Mouse (Mus musculus): ENCODE results near the gene Lrp11. TPM values are rescaled to one million over a fixed set of nuclear protein-coding genes. Genes with fewer than 3 reads are reported as not detected.
"Not testable (repeated sequence)": the region's sequence is repeated elsewhere in the genome, so short reads cannot be mapped to it uniquely, and the experiment has no call there.

Gene Lrp11
- polyA plus RNA-seq, 1 experiment from 2014 or later: 5.2 TPM

DNA sequence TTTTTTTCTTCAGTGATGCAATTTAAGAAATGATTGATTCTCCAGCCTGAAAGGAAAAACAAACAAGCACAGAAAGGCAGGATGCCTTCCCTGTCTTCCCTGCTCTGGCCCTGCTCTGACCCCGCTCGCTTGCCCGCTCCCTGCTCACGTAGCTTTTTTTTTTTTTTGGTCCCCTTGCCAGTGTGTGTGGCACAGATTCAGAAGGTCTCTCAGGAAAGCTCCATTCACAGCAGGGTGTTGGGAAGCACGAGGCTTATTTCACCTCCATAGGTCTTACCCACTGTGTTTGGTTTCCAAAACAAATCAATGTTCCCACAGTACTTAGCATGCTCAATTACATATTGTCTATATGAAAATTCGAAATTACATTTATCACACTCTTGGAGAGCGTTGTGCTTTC, 5.2 kb downstream of the Lrp11 start:
- H3K27ac ChIP-seq (ENCODE audit: low read length): no peak overlapping the region
- H3K4me1 ChIP-seq (ENCODE audit: control insufficient read depth, insufficient read depth, low read length): peaks cover 4% of the 10 kb centered on the region; the same call in 1 of the 2 replicates
- no peak for ATAC-seq (ENCODE audit: insufficient number of reproducible peaks, insufficient read depth, low FRiP score, low read depth)
- 20% methylated on average over 7 of the region's 7 CpGs for WGBS
- no peak overlapping the region for H3K4me3 ChIP-seq (ENCODE audit: low read depth, low read length)
- no peaks in the 10 kb centered on the region for H3K36me3 ChIP-seq (ENCODE audit: control insufficient read depth, insufficient read depth, low read length)
- H3K9ac ChIP-seq (replicated peaks; ENCODE audit: low read depth, low read length): no peak overlapping the region
- H3K27me3 ChIP-seq (ENCODE audit: control insufficient read depth, insufficient read depth, low read length): 0 out of 2 replicates have a peak, but pooled peaks cover 4% of the 10 kb centered on the region
- no peak overlapping the region for H3K4me2 ChIP-seq (replicated peaks; ENCODE audit: low read depth, low read length)
- H3K9me3 ChIP-seq (ENCODE audit: control insufficient read depth, low read depth, low read length): no peaks in the 10 kb centered on the region

DNA sequence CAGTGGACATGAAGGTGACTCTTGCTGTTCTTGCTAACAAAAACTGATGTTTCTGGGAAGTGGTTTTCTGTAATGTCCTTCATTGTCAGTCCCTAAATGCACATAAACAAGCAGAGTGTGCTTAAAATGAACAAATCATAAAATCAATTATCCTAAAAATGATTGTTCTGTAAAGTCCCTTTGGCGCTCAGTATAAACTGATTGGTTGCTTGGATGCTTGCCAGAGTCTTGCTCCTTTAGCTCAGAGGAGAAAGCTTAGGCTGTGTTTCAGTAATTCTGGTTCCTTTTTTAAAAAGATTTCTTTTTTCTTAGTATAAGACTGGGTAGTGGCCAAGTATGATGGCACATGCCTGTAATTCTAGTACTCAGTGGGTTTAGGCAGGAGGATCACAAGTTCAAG, 6.7 kb downstream of the Lrp11 start:
- WGBS: 43% methylated on average over 1 of the region's 1 CpGs
- H3K4me3 ChIP-seq (ENCODE audit: low read depth, low read length): no peak overlapping the region
- H3K36me3 ChIP-seq (ENCODE audit: control insufficient read depth, insufficient read depth, low read length): no peaks in the 10 kb centered on the region
- H3K27ac ChIP-seq (ENCODE audit: low read length): no peak overlapping the region
- H3K4me2 ChIP-seq (replicated peaks; ENCODE audit: low read depth, low read length): no peak overlapping the region
- H3K4me1 ChIP-seq (ENCODE audit: control insufficient read depth, insufficient read depth, low read length): no peaks in the 10 kb centered on the region
- H3K9ac ChIP-seq (replicated peaks; ENCODE audit: low read depth, low read length): no peak overlapping the region
- 0 out of 2 replicates have a peak, but pooled peaks cover 4% of the 10 kb centered on the region for H3K27me3 ChIP-seq (ENCODE audit: control insufficient read depth, insufficient read depth, low read length)
- H3K9me3 ChIP-seq (ENCODE audit: control insufficient read depth, low read depth, low read length): no peaks in the 10 kb centered on the region
- ATAC-seq (ENCODE audit: insufficient number of reproducible peaks, insufficient read depth, low FRiP score, low read depth): no peak

DNA sequence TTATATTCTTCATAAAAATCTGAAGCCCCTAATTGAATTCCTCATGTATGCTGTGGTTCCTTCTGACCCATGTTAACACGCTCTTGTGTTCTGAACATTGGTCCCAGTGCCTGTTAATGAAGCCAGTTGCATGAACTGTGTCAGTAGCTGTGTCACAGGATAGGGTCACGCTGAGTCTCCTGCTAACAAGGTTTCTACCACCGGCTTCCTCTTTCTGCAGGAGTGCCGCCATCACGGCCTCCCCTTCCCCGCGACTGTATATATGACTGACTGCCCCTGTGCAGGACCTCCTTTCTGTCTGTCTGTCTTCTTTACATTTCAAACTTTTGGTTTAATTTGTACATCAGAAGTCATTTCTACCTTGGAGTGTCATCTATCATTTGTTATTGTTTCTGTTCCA, 8.6 kb downstream of the Lrp11 start:
- ATAC-seq (ENCODE audit: insufficient number of reproducible peaks, insufficient read depth, low FRiP score, low read depth): no peak
- WGBS: 86% methylated on average over 7 of the region's 7 CpGs
- Histone ChIP-seq H3K4me1 (ENCODE audit: control insufficient read depth, insufficient read depth, low read length) (no peaks in the 10 kb centered on the region), H3K27ac (ENCODE audit: low read length) (no peak overlapping the region), H3K27me3 (ENCODE audit: control insufficient read depth, insufficient read depth, low read length) (no peaks in the 10 kb centered on the region), H3K4me2 (replicated peaks; ENCODE audit: low read depth, low read length) (no peak overlapping the region), H3K4me3 (ENCODE audit: low read depth, low read length) (no peak overlapping the region), H3K9me3 (ENCODE audit: control insufficient read depth, low read depth, low read length) (no peaks in the 10 kb centered on the region), H3K36me3 (ENCODE audit: control insufficient read depth, insufficient read depth, low read length) (no peaks in the 10 kb centered on the region), H3K9ac (replicated peaks; ENCODE audit: low read depth, low read length) (no peak overlapping the region)

DNA sequence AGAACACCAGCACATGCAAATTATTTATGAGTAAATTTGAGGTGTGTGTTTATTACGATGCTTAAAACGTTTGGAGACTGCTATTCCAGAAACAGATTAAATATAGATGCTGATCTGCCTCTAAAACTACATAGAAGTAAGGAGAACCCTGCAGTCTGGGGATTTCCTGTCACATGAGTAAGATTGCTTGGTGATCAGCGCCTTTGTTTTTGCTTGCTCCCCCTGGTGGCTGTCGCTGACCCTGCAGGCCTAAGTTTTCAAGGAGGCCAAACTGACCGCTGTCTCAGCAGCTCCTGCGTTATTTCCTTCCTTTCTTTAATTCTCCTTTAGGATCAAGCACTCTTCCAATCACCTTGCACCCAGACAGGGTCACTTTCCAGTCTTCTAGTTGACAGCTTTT, 11.0 kb downstream of the Lrp11 start:
- no peak overlapping the region for H3K9ac ChIP-seq (replicated peaks; ENCODE audit: low read depth, low read length)
- no peak overlapping the region for H3K4me3 ChIP-seq (ENCODE audit: low read depth, low read length)
- no peak for ATAC-seq (ENCODE audit: insufficient number of reproducible peaks, insufficient read depth, low FRiP score, low read depth)
- H3K27ac ChIP-seq (ENCODE audit: low read length): no peak overlapping the region
- no peaks in the 10 kb centered on the region for H3K27me3 ChIP-seq (ENCODE audit: control insufficient read depth, insufficient read depth, low read length)
- no peaks in the 10 kb centered on the region for H3K4me1 ChIP-seq (ENCODE audit: control insufficient read depth, insufficient read depth, low read length)
- no peak overlapping the region for H3K4me2 ChIP-seq (replicated peaks; ENCODE audit: low read depth, low read length)
- H3K36me3 ChIP-seq (ENCODE audit: control insufficient read depth, insufficient read depth, low read length): no peaks in the 10 kb centered on the region
- WGBS: 7% methylated on average over 6 of the region's 6 CpGs
- H3K9me3 ChIP-seq (ENCODE audit: control insufficient read depth, low read depth, low read length): no peaks in the 10 kb centered on the region

DNA sequence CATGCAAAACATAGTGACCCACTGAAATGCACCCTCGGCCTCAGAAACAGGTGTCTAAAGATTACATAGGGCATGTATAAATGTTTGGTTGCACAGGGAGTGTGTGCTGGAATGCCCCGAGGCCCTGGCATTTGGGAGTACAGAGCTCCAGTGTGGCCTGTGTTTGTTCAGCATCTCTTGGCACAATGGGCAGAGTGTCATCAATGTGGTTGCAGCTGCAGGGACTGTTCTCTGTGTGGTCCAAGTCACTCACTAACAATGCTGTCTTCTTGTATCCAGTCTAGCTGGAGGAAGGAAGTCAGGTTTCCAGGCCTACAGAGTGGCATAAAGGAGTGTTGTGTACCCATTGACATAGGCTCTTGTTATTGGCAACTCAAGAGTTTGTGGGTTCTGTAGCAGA, 15.6 kb downstream of the Lrp11 start:
- Histone ChIP-seq H3K9ac (replicated peaks; ENCODE audit: low read depth, low read length) (no peak overlapping the region), H3K9me3 (ENCODE audit: control insufficient read depth, low read depth, low read length) (no peaks in the 10 kb centered on the region), H3K4me2 (replicated peaks; ENCODE audit: low read depth, low read length) (no peak overlapping the region), H3K27me3 (ENCODE audit: control insufficient read depth, insufficient read depth, low read length) (no peaks in the 10 kb centered on the region), H3K4me3 (ENCODE audit: low read depth, low read length) (no peak overlapping the region), H3K27ac (ENCODE audit: low read length) (no peak overlapping the region), H3K4me1 (ENCODE audit: control insufficient read depth, insufficient read depth, low read length) (no peaks in the 10 kb centered on the region), H3K36me3 (ENCODE audit: control insufficient read depth, insufficient read depth, low read length) (no peaks in the 10 kb centered on the region)
- no peak for ATAC-seq (ENCODE audit: insufficient number of reproducible peaks, insufficient read depth, low FRiP score, low read depth)
- WGBS: 67% methylated on average over 2 of the region's 2 CpGs

DNA sequence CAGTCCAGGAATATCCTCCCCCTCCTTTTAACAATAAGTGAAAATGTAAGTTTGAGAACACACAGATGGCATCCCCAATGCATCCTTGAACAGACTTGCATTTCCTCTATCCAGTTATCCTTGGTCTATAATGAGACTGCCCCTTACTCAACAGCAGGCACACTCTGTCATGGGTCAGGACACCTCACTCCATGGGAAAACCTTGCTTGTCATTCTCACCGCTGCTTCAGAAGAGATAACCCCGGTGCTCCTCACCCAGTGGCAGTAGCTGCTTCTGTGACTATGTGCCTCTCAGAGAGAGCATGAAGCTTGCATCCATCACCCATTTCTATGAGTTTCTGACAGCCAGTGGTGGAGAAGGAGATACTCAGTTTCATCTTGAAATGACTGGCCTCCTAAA, 16.8 kb downstream of the Lrp11 start:
- 76% methylated on average over 2 of the region's 2 CpGs for WGBS
- Histone ChIP-seq H3K27me3 (ENCODE audit: control insufficient read depth, insufficient read depth, low read length) (no peaks in the 10 kb centered on the region), H3K4me2 (replicated peaks; ENCODE audit: low read depth, low read length) (no peak overlapping the region), H3K36me3 (ENCODE audit: control insufficient read depth, insufficient read depth, low read length) (no peaks in the 10 kb centered on the region), H3K27ac (ENCODE audit: low read length) (no peak overlapping the region), H3K9ac (replicated peaks; ENCODE audit: low read depth, low read length) (no peak overlapping the region), H3K4me3 (ENCODE audit: low read depth, low read length) (no peak overlapping the region), H3K9me3 (ENCODE audit: control insufficient read depth, low read depth, low read length) (no peaks in the 10 kb centered on the region), H3K4me1 (ENCODE audit: control insufficient read depth, insufficient read depth, low read length) (no peaks in the 10 kb centered on the region)
- no peak for ATAC-seq (ENCODE audit: insufficient number of reproducible peaks, insufficient read depth, low FRiP score, low read depth)

DNA sequence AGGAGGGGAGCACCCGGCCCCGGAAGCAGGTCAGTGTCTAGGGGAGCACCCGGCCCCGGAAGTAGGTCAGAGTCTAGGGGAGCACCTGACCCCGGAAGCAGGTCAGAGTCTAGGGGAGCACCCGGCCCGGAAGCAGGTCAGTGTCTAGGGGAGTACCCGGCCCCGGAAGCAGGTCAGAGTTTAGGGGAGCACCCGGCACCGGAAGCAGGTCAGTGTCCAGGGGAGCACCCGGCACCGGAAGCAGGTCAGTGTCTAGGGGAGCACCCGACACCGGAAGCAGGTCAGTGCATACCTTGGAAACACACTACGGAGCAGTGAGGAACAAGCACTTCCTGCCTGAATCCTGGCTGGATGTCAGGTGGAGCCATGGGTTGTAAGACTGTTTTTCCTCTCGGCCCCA, 19.0 kb downstream of the Lrp11 start:
- H3K4me3 ChIP-seq (ENCODE audit: low read depth, low read length): no peak overlapping the region
- H3K36me3 ChIP-seq (ENCODE audit: control insufficient read depth, insufficient read depth, low read length): no peaks in the 10 kb centered on the region
- no peak for ATAC-seq (ENCODE audit: insufficient number of reproducible peaks, insufficient read depth, low FRiP score, low read depth)
- no peak overlapping the region for H3K4me2 ChIP-seq (replicated peaks; ENCODE audit: low read depth, low read length)
- no peak overlapping the region for H3K27ac ChIP-seq (ENCODE audit: low read length)
- no peaks in the 10 kb centered on the region for H3K27me3 ChIP-seq (ENCODE audit: control insufficient read depth, insufficient read depth, low read length)
- no peak overlapping the region for H3K9ac ChIP-seq (replicated peaks; ENCODE audit: low read depth, low read length)
- no peaks in the 10 kb centered on the region for H3K4me1 ChIP-seq (ENCODE audit: control insufficient read depth, insufficient read depth, low read length)
- no peaks in the 10 kb centered on the region for H3K9me3 ChIP-seq (ENCODE audit: control insufficient read depth, low read depth, low read length)
- WGBS: 86% methylated on average over 17 of the region's 17 CpGs

DNA sequence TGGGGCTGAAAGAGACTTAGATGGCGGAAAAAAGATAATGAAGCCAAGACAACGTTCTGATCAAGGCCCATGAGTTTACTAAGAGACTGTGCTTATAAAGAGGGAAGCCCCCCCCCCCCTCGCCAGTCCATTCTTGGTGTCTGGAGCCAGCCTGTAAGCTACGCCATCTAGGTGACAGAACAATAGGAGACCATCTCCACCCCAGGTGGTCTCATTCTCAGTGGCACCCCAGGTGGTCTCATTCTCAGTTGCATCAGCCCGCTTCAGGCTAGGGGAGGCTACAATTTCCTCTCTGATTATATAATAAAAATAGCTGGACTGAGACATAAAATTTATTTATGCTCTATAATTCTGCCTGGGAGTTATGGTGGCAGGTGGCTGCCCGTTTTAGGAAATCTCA, 22.0 kb downstream of the Lrp11 start:
- no peak overlapping the region for H3K4me2 ChIP-seq (replicated peaks; ENCODE audit: low read depth, low read length)
- ATAC-seq (ENCODE audit: insufficient number of reproducible peaks, insufficient read depth, low FRiP score, low read depth): no peak
- H3K9me3 ChIP-seq (ENCODE audit: control insufficient read depth, low read depth, low read length): peaks cover 3% of the 10 kb centered on the region; the same call in 1 of the 2 replicates
- H3K9ac ChIP-seq (replicated peaks; ENCODE audit: low read depth, low read length): no peak overlapping the region
- no peak overlapping the region for H3K27ac ChIP-seq (ENCODE audit: low read length)
- 69% methylated on average over 6 of the region's 6 CpGs for WGBS
- no peaks in the 10 kb centered on the region for H3K36me3 ChIP-seq (ENCODE audit: control insufficient read depth, insufficient read depth, low read length)
- H3K4me1 ChIP-seq (ENCODE audit: control insufficient read depth, insufficient read depth, low read length): no peaks in the 10 kb centered on the region
- H3K27me3 ChIP-seq (ENCODE audit: control insufficient read depth, insufficient read depth, low read length): no peaks in the 10 kb centered on the region
- H3K4me3 ChIP-seq (ENCODE audit: low read depth, low read length): no peak overlapping the region

DNA sequence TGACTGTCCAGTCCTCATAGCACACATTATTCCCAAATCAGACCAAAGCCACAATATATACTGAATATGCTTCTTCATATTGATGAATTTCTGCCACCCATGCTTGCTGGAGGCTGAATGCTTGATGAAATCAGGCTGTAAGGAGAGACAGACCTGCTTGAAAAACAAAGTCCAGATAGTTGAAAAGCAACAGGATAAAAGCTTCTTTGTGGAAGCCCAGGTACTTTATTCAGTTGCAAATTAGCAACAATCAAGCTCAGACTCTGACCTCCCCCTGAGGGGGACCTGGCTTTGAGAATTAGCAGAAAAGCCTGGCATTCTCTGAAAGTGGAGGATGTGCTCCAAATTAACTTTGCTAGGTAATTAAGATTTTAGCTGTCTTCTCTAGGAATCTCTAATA, 22.6 kb downstream of the Lrp11 start:
- H3K36me3 ChIP-seq (ENCODE audit: control insufficient read depth, insufficient read depth, low read length); H3K27ac ChIP-seq (ENCODE audit: low read length); H3K27me3 ChIP-seq (ENCODE audit: control insufficient read depth, insufficient read depth, low read length); H3K4me1 ChIP-seq (ENCODE audit: control insufficient read depth, insufficient read depth, low read length); H3K4me2 ChIP-seq (replicated peaks; ENCODE audit: low read depth, low read length); H3K9me3 ChIP-seq (ENCODE audit: control insufficient read depth, low read depth, low read length); H3K9ac ChIP-seq (replicated peaks; ENCODE audit: low read depth, low read length); ATAC-seq (ENCODE audit: insufficient number of reproducible peaks, insufficient read depth, low FRiP score, low read depth); H3K4me3 ChIP-seq (ENCODE audit: low read depth, low read length): not testable (repeated sequence)
